Mouse (Mus musculus): ENCODE data around the gene Vopp1. TPM values are rescaled to one million over a fixed set of nuclear protein-coding genes. Genes with fewer than 3 reads are reported as not detected.

The Vopp1 gene
- polyA plus RNA-seq, 1 experiment from 2014 or later: 109 TPM

- no peak overlapping the region for H3K4me3 ChIP-seq (replicated peaks; ENCODE audit: low read depth, low read length)
- H3K36me3 ChIP-seq (ENCODE audit: control insufficient read depth, insufficient read depth, low read length): no peaks in the 10 kb centered on the region
- no peak overlapping the region for H3K27ac ChIP-seq (replicated peaks; ENCODE audit: low read depth, low read length)
- H3K27me3 ChIP-seq (ENCODE audit: control insufficient read depth, insufficient read depth, low read length): no peaks in the 10 kb centered on the region
- WGBS: 95% methylated on average over 3 of the region's 3 CpGs
- no peak overlapping the region for H3K4me2 ChIP-seq (ENCODE audit: low read length)
- DNase-seq (no peak), ATAC-seq (ENCODE audit: low FRiP score, low TSS enrichment) (no peak)
- H3K4me1 ChIP-seq (ENCODE audit: control insufficient read depth, insufficient read depth, low read length): 0 out of 2 replicates have a peak, but pooled peaks cover 2% of the 10 kb centered on the region
- H3K9ac ChIP-seq (replicated peaks; ENCODE audit: low read length): no peak overlapping the region
- no peaks in the 10 kb centered on the region for H3K9me3 ChIP-seq (ENCODE audit: control insufficient read depth, low read length)
These were observed 131.8 kb downstream of the Vopp1 start for GRCm38 (mm10) chr6:57693116-57693515.

- H3K4me3 ChIP-seq (replicated peaks; ENCODE audit: low read depth, low read length): peak within 1 kb of the TSS; percentile 82
- ATAC-seq (ENCODE audit: low FRiP score, low TSS enrichment): peak; percentile 96
- no peaks in the 10 kb centered on the region for H3K36me3 ChIP-seq (ENCODE audit: control insufficient read depth, insufficient read depth, low read length)
- peak; percentile 92 for DNase-seq
- H3K27me3 ChIP-seq (ENCODE audit: control insufficient read depth, insufficient read depth, low read length): no peaks in the 10 kb centered on the region
- no peaks in the 10 kb centered on the region for H3K9me3 ChIP-seq (ENCODE audit: control insufficient read depth, low read length)
- peak within 1 kb of the TSS; percentile 89 for H3K27ac ChIP-seq (replicated peaks; ENCODE audit: low read depth, low read length)
- 0 out of 2 replicates have a peak, but pooled peaks cover 2% of the 10 kb centered on the region for H3K4me1 ChIP-seq (ENCODE audit: control insufficient read depth, insufficient read depth, low read length)
- peak within 1 kb of the TSS; percentile 85 for H3K9ac ChIP-seq (replicated peaks; ENCODE audit: low read length)
- H3K4me2 ChIP-seq (ENCODE audit: low read length): peak within 1 kb of the TSS; percentile 67
- under 1% methylated on average over 52 of the region's 52 CpGs for WGBS
These were observed 133.3 kb downstream of the Vopp1 start, which contains the start of gene Pyurf for GRCm38 (mm10) chr6:57691467-57692261. Gene Pyurf, minus strand, starts transcription at chr6:57692078.

GRCm38 (mm10) chr6:57684156-57684555, 140.8 kb downstream of the Vopp1 start:
- no peak for DNase-seq
- Histone ChIP-seq H3K4me3 (replicated peaks; ENCODE audit: low read depth, low read length) (no peak overlapping the region), H3K9ac (replicated peaks; ENCODE audit: low read length) (no peak overlapping the region), H3K36me3 (ENCODE audit: control insufficient read depth, insufficient read depth, low read length) (no peaks in the 10 kb centered on the region), H3K27me3 (ENCODE audit: control insufficient read depth, insufficient read depth, low read length) (no peaks in the 10 kb centered on the region), H3K4me2 (ENCODE audit: low read length) (no peak overlapping the region), H3K27ac (replicated peaks; ENCODE audit: low read depth, low read length) (no peak overlapping the region), H3K9me3 (ENCODE audit: control insufficient read depth, low read length) (0 out of 2 replicates have a peak, but pooled peaks cover 3% of the 10 kb centered on the region), H3K4me1 (ENCODE audit: control insufficient read depth, insufficient read depth, low read length) (no peaks in the 10 kb centered on the region)
- WGBS: 91% methylated on average over 1 of the region's 1 CpGs
- no peak for ATAC-seq (ENCODE audit: low FRiP score, low TSS enrichment)

Other genes starting within 250 kb of the Vopp1 start
- gene Herc6, start 244.2 kb downstream of the Vopp1 start, polyA plus RNA-seq (2014; fragmentation: Nextera tagmentation; extraction: Ambion mirVana): 0.89 and 1.5 TPM in 2 replicates
- 15.2 and 17.3 TPM in 2 replicates for gene Pyurf, start 133.1 kb downstream of the Vopp1 start, polyA plus RNA-seq (2014; fragmentation: Nextera tagmentation; extraction: Ambion mirVana)
- gene Lancl2, start 122.6 kb downstream of the Vopp1 start, polyA plus RNA-seq (2014; fragmentation: Nextera tagmentation; extraction: Ambion mirVana): 84.2 and 102 TPM in 2 replicates
- 0.12 TPM in 1 of 2 replicates, not detected in the other for gene Vmn1r21, start 25.2 kb upstream of the Vopp1 start, polyA plus RNA-seq (2014; fragmentation: Nextera tagmentation; extraction: Ambion mirVana)
- gene Vmn1r22, start 82.9 kb upstream of the Vopp1 start, polyA plus RNA-seq (2014; fragmentation: Nextera tagmentation; extraction: Ambion mirVana): not detected in 2 replicates
- gene Vmn1r23, start 101.7 kb upstream of the Vopp1 start, polyA plus RNA-seq (2014; fragmentation: Nextera tagmentation; extraction: Ambion mirVana): not detected in 2 replicates
- gene Vmn1r24, start 136.3 kb upstream of the Vopp1 start, polyA plus RNA-seq (2014; fragmentation: Nextera tagmentation; extraction: Ambion mirVana): not detected in 2 replicates
- gene Vmn1r25, start 155.7 kb upstream of the Vopp1 start, polyA plus RNA-seq (2014; fragmentation: Nextera tagmentation; extraction: Ambion mirVana): not detected in 2 replicates
- not detected in 2 replicates for gene Vmn1r26, start 190.0 kb upstream of the Vopp1 start, polyA plus RNA-seq (2014; fragmentation: Nextera tagmentation; extraction: Ambion mirVana)

Data from midbrain, embryonic 14.5 days (tissue).